Mouse (Mus musculus): Measurements from ENCODE around the gene Olfr1500. TPM values are rescaled to one million over a fixed set of nuclear protein-coding genes. Genes with fewer than 3 reads are reported as not detected.

Olfr1500 gene
- polyA plus RNA-seq, 1 experiment from 2014 or later = not detected

- ATAC-seq = no peak
- H3K9ac ChIP-seq (ENCODE audit: low read depth, low read length) = no peak within 1 kb of the TSS
- H3K4me2 ChIP-seq (ENCODE audit: low read length) = no peak within 1 kb of the TSS
- H3K4me3 ChIP-seq (ENCODE audit: low read length) = no peak within 1 kb of the TSS
- H3K27me3 ChIP-seq (replicated peaks; ENCODE audit: control insufficient read depth, insufficient read depth, low read length) = no peaks in the 10 kb centered on the region
- no peak within 1 kb of the TSS for H3K27ac ChIP-seq (ENCODE audit: low read depth, low read length)
- WGBS = 87% methylated on average over 1 of the region's 1 CpGs
- no peaks in the 10 kb centered on the region for H3K4me1 ChIP-seq (ENCODE audit: control insufficient read depth, insufficient read depth, low read depth, low read length)
- H3K9me3 ChIP-seq (ENCODE audit: control insufficient read depth, low read length) = no peaks in the 10 kb centered on the region
- H3K36me3 ChIP-seq (ENCODE audit: control insufficient read depth, insufficient read depth, low read length) = no peaks in the 10 kb centered on the region
These were observed 52.7 kb downstream of the Olfr1500 start, which contains the start of gene Olfr1496 for GRCm38 (mm10) chr19:13777578-13777977. Gene Olfr1496, plus strand, starts transcription at chr19:13777878.

Other genes starting within 250 kb of the Olfr1500 start
- not detected in 2 replicates for gene Olfr1484, start 247.0 kb downstream of the Olfr1500 start, polyA plus RNA-seq (2015; fragmentation: Nextera tagmentation; extraction: Ambion mirVana)
- gene Olfr1487, start 213.1 kb downstream of the Olfr1500 start, polyA plus RNA-seq (2015; fragmentation: Nextera tagmentation; extraction: Ambion mirVana) = not detected in 2 replicates
- not detected in 2 replicates for gene Olfr1489, start 198.9 kb downstream of the Olfr1500 start, polyA plus RNA-seq (2015; fragmentation: Nextera tagmentation; extraction: Ambion mirVana)
- not detected in 2 replicates for gene Olfr1490, start 179.4 kb downstream of the Olfr1500 start, polyA plus RNA-seq (2015; fragmentation: Nextera tagmentation; extraction: Ambion mirVana)
- gene Olfr1491, start 133.2 kb downstream of the Olfr1500 start, polyA plus RNA-seq (2015; fragmentation: Nextera tagmentation; extraction: Ambion mirVana) = not detected in 2 replicates
- not detected in 2 replicates for gene Olfr1493-ps1, start 107.2 kb downstream of the Olfr1500 start, polyA plus RNA-seq (2015; fragmentation: Nextera tagmentation; extraction: Ambion mirVana)
- not detected in 2 replicates for gene Olfr1494, start 90.8 kb downstream of the Olfr1500 start, polyA plus RNA-seq (2015; fragmentation: Nextera tagmentation; extraction: Ambion mirVana)
- gene Olfr1495, start 65.9 kb downstream of the Olfr1500 start, polyA plus RNA-seq (2015; fragmentation: Nextera tagmentation; extraction: Ambion mirVana) = not detected in 2 replicates
- not detected in 2 replicates for gene Olfr1496, start 52.6 kb downstream of the Olfr1500 start, polyA plus RNA-seq (2015; fragmentation: Nextera tagmentation; extraction: Ambion mirVana)
- gene Olfr1497, start 32.3 kb downstream of the Olfr1500 start, polyA plus RNA-seq (2015; fragmentation: Nextera tagmentation; extraction: Ambion mirVana) = not detected in 2 replicates
- not detected in 2 replicates for gene Olfr1499, start 11.0 kb downstream of the Olfr1500 start, polyA plus RNA-seq (2015; fragmentation: Nextera tagmentation; extraction: Ambion mirVana)
- gene Olfr1501, start 20.2 kb upstream of the Olfr1500 start, polyA plus RNA-seq (2015; fragmentation: Nextera tagmentation; extraction: Ambion mirVana) = not detected in 2 replicates
- not detected in 2 replicates for gene Olfr1502, start 31.3 kb upstream of the Olfr1500 start, polyA plus RNA-seq (2015; fragmentation: Nextera tagmentation; extraction: Ambion mirVana)
- gene Olfr1504, start 67.4 kb upstream of the Olfr1500 start, polyA plus RNA-seq (2015; fragmentation: Nextera tagmentation; extraction: Ambion mirVana) = not detected in 2 replicates
- gene Olfr1505, start 83.0 kb upstream of the Olfr1500 start, polyA plus RNA-seq (2015; fragmentation: Nextera tagmentation; extraction: Ambion mirVana) = not detected in 2 replicates